Mouse (Mus musculus): ENCODE data around the gene Pisd. TPM values are rescaled to one million over a fixed set of nuclear protein-coding genes. Genes with fewer than 3 reads are reported as not detected.
"Not testable (repeated sequence)": the region's sequence is repeated elsewhere in the genome, so short reads cannot be mapped to it uniquely, and the experiment has no call there.

The Pisd gene
- polyA plus RNA-seq, 1 experiment from 2014 or later = 58.8 TPM

DNA sequence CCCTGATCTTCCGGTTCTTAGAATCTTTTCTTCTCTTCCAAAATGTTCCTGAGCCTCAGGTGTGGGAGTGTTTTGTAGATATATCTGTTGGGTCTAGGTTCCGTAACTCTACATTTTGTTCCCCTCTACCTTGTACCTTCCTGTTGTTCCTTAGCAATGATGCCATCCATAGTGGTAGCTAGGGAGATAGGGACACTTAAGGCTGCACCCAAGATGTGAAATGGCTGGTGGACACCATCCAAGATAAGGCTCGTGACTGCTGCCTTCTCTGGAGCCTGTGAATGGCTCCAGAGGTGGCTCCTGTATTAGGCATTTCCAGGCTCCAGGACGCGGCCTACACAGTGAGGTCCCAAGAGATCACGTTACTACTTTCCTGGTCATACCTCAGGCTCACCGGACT, 57.1 kb downstream of the Pisd start:
- ChIA-PET POLR2A (interaction anchor here (1.4 kb wide), 1 partner anchor 19 kb away, joined by 3 read pairs; no protein-coding TSS in a partner anchor), CTCF (interaction anchor here (0.7 to 2.2 kb wide), 3 partner anchors 13 to 19 kb away, joined by 3 to 8 read pairs (median 7); no protein-coding TSS in a partner anchor)
- no peak for TF ChIP-seq CTCF (IDR thresholded peaks at IDR 0.05)
- ATAC-seq (no peak), DNase-seq (ENCODE audit: low read depth, low spot score) (no peak)
- in situ Hi-C loops (cut with MboI; ENCODE audit: low pct_unique_long_range_greater_than_20kb) = no loop called here
- no peaks in the 10 kb centered on the region for H3K27me3 ChIP-seq

DNA sequence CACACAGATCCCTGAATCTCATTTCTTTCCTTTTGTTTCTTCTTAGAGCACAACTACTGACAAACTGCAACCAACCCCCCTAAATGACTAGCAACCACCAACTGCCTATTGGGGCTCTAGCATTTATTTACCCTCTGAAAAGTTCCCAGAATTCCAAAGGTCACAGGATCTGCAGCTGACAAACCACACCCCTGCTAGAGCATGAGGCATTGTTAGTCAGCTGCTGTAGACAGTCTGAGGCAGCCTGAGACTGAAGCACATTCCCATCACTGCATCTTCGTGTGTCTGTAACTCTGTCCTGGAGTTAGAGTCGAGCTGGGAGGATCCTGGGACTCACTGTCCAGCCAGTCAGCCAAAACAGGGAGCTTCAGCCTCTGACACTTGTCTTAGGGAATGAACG, 60.0 kb downstream of the Pisd start:
- CTCF ChIA-PET; DNase-seq (ENCODE audit: low read depth, low spot score); in situ Hi-C loops (cut with MboI; ENCODE audit: low pct_unique_long_range_greater_than_20kb); POLR2A ChIA-PET; H3K27me3 ChIP-seq: not testable (repeated sequence)
- peak; percentile 58 for ATAC-seq

DNA sequence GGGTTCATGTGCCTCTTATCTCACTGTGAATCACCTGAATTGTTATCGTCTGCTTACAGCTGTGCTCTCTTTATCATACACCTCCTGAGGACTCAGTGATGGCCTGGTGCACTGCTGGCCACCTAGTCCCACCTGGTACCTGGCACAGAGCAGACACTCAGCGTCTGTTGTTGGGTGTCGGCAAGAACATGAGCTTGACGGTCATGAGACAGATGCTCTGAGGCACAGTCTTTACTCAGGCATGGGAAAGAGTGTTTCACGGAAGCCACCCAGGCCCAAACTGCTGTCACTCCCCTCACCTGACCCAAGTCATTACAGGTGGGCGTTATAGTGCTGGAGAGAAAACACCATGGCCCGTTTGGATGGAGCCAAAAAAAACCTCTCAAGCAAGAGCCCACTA, 61.5 kb downstream of the Pisd start:
- H3K27me3 ChIP-seq = no peaks in the 10 kb centered on the region
- TF ChIP-seq CTCF (IDR thresholded peaks at IDR 0.05) = no peak
- ChIA-PET POLR2A (no interaction called here), CTCF (no interaction called here)
- DNase-seq (ENCODE audit: low read depth, low spot score) (no peak), ATAC-seq (no peak)
- in situ Hi-C loops (cut with MboI; ENCODE audit: low pct_unique_long_range_greater_than_20kb) = loop anchor here (25.0 kb wide), 2 partner anchors 313 to 413 kb away; no protein-coding TSS in a partner anchor

DNA sequence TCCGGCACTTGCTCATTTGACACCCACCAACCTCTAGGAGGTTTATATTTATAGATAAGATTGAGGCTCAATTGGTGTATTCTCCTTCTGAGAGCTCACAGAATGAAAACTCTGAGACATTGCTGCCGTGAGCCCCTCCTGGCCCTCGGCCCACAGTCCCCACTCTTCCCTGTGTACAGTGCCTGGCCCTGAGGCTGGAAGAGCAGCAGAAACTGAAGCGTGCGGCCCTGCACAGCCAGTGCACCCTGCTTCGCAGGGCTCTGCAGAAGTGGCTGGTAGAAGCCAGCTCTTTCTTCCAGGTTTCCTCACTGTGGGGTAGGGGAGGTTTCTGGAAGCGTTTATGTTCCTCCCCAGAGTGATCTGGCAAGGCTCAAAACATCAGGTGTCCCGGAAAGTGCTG, 62.7 kb downstream of the Pisd start:
- ATAC-seq; CTCF ChIA-PET; H3K27me3 ChIP-seq; DNase-seq (ENCODE audit: low read depth, low spot score); POLR2A ChIA-PET: not testable (repeated sequence)
- in situ Hi-C loops (cut with MboI; ENCODE audit: low pct_unique_long_range_greater_than_20kb) = loop anchor here (25.0 kb wide), 2 partner anchors 315 to 415 kb away; no protein-coding TSS in a partner anchor

DNA sequence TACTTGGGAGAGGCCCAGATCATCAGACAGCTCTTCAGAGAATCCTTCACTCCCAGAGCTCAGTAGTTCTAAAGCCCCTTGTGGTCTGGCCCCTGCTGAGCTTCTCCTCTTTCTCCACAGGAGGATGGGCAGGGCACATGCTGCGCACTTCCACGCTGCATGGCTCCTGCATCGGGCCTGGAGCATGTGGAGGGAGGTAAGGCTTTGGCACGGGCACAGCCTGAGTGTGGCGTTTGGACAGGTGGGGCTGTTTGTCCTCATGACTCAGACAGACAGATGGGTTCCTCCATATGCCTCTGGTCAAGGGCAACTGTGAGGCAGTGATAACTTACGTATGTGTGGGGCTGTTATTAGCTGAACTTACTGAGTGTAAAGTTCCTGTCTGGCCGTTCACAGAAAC, 63.2 kb downstream of the Pisd start:
- in situ Hi-C loops (cut with MboI; ENCODE audit: low pct_unique_long_range_greater_than_20kb) = loop anchor here (25.0 kb wide), 2 partner anchors 315 to 415 kb away; no protein-coding TSS in a partner anchor
- no peak for ATAC-seq
- H3K27me3 ChIP-seq = no peaks in the 10 kb centered on the region
- DNase-seq (ENCODE audit: low read depth, low spot score) = no peak
- no peak for TF ChIP-seq CTCF (IDR thresholded peaks at IDR 0.05)
- POLR2A ChIA-PET = interaction anchor here (0.6 kb wide), 1 partner anchor 16 kb away, joined by 8 read pairs; no protein-coding TSS in a partner anchor
- CTCF ChIA-PET = no interaction called here

DNA sequence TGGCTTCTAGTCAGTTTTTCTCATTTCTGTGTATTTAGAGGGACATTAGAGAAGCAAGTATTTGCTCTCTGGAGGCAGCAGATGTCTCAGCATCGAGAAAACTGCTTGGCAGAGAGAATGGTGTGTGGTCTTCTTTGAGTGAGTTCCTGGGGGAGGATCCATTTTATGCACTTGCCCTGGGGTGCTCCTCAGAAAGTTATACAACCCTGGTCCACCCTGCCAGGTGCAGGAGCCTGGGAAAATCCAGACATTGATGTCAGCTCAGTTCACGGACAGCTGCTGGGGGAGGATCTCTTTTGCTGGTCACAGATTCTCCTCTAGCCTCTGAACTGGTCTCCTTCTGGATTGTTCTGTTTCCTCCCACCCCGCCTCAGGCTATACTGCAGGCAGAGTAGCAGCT, 64.1 kb downstream of the Pisd start:
- in situ Hi-C loops (cut with MboI; ENCODE audit: low pct_unique_long_range_greater_than_20kb) = loop anchor here (25.0 kb wide), 2 partner anchors 316 to 416 kb away; no protein-coding TSS in a partner anchor
- ATAC-seq = no peak

DNA sequence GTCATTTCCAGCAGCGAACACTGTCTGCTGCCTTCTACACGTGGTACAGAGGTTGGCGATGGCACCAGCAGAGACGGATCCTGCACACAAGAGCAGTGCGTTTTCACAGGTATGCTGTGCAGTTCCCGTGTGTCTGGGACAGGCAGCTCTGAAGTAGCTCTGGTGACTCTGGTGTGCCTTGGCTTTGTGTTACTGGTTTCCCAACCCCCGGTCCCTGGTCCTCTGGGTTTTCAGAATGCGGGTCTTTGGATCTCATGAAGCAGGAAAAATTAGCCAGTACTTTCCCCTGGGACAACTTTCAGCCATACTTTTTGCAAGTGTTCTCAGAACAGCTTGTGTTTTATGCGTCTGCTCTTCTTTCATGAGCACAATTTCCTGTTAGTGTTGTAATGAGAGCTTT, 65.0 kb downstream of the Pisd start:
- no peaks in the 10 kb centered on the region for H3K27me3 ChIP-seq
- in situ Hi-C loops (cut with MboI; ENCODE audit: low pct_unique_long_range_greater_than_20kb) = loop anchor here (25.0 kb wide), 2 partner anchors 317 to 417 kb away; no protein-coding TSS in a partner anchor
- DNase-seq (ENCODE audit: low read depth, low spot score) (no peak), ATAC-seq (no peak)
- POLR2A ChIA-PET = no interaction called here
- CTCF ChIA-PET = no interaction called here
- no peak for TF ChIP-seq CTCF (IDR thresholded peaks at IDR 0.05)

More for the DNA sequence above, 64.1 kb downstream of the Pisd start:
- H3K27me3 ChIP-seq = no peaks in the 10 kb centered on the region
- no peak for DNase-seq (ENCODE audit: low read depth, low spot score)
- TF ChIP-seq CTCF (IDR thresholded peaks at IDR 0.05) = no peak
- ChIA-PET POLR2A (no interaction called here), CTCF (no interaction called here)

DNA sequence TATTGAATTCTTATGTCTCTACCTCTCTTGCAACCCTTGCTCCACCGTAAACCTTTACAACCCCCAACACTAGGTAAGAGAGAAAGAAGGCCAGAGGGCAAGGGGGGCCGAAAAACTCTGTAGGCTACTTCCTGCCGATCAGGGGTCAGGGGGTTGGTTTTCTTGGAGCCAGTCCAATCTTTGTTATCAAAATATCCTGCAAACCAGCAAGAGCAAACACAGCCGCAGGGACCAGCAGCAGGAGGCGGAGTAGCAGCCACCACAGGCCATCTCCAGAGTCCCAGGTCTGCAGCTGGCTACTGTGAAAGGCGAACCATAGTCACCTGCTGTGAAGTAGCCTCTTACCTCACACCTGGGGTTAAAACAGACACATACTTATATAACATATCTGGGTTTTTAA, 66.5 kb downstream of the Pisd start:
- ATAC-seq = no peak
- ChIA-PET CTCF (no interaction called here), POLR2A (no interaction called here)
- TF ChIP-seq CTCF (IDR thresholded peaks at IDR 0.05) = no peak
- no peaks in the 10 kb centered on the region for H3K27me3 ChIP-seq
- DNase-seq (ENCODE audit: low read depth, low spot score) = no peak
- in situ Hi-C loops (cut with MboI; ENCODE audit: low pct_unique_long_range_greater_than_20kb) = loop anchor here (25.0 kb wide), 2 partner anchors 318 to 418 kb away; no protein-coding TSS in a partner anchor

DNA sequence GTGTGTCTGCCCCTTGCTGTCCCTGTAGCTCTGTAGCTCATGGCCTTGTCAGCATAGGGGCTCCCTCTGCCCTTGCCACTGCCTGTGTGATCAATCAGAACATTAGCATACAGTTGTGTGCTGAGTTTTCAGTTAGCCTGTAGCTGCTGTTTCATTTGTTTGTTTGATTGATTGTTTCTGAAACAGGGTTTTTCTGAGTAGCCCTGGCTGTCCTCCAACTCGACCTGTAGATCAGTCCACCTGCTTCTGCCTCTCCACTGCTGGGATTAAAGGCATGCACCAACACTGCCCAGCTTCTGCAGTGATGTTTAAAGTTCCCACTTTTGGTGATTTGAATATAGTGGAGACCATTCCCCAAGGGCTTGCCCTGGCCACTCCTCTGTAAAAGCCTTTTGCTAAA, 67.7 kb downstream of the Pisd start:
- DNase-seq (ENCODE audit: low read depth, low spot score) (no peak), ATAC-seq (no peak)
- no peaks in the 10 kb centered on the region for H3K27me3 ChIP-seq
- in situ Hi-C loops (cut with MboI; ENCODE audit: low pct_unique_long_range_greater_than_20kb) = loop anchor here (25.0 kb wide), 2 partner anchors 320 to 420 kb away; no protein-coding TSS in a partner anchor
- CTCF ChIA-PET = interaction anchor here (1.2 kb wide), 1 partner anchor 30 kb away, joined by 4 read pairs; no protein-coding TSS in a partner anchor
- POLR2A ChIA-PET = no interaction called here
- no peak for TF ChIP-seq CTCF (IDR thresholded peaks at IDR 0.05)

DNA sequence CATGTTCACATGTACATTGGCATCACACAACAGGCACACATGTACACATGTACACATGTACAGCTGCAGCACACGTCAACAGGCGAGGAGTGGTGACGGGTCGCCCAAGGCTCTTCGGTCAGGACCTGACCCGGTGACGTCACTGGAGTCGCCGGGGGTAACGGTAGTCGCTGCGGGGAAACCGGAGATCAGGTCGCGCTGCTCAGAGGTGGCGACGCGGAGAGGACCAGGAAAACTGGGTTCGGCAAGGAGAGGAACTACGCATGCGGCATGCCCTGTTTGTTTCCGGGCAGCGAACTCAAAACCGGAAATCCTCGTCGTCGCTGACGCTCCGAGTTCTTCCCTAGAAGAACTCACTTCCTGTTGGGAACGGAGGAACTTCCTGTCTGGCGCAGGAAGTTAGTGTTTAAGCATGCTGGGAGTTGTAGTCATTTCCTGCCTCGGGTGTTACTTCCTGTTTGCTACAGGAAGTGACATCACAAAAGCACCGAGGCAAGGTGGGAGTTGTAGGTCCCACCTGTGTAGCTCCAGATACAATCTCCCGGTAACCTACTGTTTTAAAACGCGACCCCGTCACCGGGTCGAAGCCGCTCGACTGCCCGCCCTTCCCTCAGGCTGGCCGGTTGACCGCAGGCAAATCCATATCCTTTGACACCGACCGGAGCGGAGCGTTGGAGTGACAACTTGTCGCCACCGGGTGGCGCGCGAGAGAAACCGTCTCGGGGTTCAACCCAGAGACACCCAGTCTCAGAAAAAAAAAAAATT, 71.6 kb downstream of the Pisd start:
- in situ Hi-C loops (cut with MboI; ENCODE audit: low pct_unique_long_range_greater_than_20kb) = loop anchor here (25.0 kb wide), 2 partner anchors 323 to 423 kb away; no protein-coding TSS in a partner anchor
- TF ChIP-seq CTCF (IDR thresholded peaks at IDR 0.05) = peak; percentile 97
- ChIA-PET CTCF (interaction anchor here (0.9 to 1.9 kb wide), 11 partner anchors 8 to 62 kb away, joined by 3 to 10 read pairs (median 5); no protein-coding TSS in a partner anchor), POLR2A (no interaction called here)
- DNase-seq (ENCODE audit: low read depth, low spot score) (peak; percentile 97), ATAC-seq (peak; percentile 63)
- H3K27me3 ChIP-seq = no peaks in the 10 kb centered on the region

Data from Patski (cell line).